Mouse (Mus musculus) thymus, postnatal 10 days (tissue): ENCODE measurements around the gene Gss.

Experiments
- DNase-seq, 2 experiments: peaks; one replicate each; pipeline ENCODE4 v3.0.0; 2021; ENCODE audit warnings: low spot score in 2 of 2

The Gss gene

DNA sequence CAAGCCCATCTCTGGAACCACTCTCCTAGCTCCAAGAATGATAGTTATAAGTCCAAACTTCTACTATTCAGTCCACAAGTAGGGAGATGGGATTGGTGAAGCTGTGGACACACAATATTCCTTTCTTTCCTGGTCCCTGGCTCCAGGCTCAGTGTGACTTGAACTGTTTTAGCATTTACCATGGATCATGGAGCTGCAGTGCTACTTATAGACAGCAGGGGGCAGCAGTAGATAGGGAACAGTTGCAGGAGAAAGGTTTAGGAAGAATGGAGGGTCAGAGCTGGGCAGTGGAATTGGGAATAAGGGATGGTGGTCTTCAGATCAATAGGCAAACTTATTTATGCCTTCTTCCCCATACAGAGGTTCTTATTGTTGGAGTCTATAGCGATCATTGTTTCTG, 76.7 kb downstream of the Gss start:
- DNase-seq = peak; percentile 40 to 69

DNA sequence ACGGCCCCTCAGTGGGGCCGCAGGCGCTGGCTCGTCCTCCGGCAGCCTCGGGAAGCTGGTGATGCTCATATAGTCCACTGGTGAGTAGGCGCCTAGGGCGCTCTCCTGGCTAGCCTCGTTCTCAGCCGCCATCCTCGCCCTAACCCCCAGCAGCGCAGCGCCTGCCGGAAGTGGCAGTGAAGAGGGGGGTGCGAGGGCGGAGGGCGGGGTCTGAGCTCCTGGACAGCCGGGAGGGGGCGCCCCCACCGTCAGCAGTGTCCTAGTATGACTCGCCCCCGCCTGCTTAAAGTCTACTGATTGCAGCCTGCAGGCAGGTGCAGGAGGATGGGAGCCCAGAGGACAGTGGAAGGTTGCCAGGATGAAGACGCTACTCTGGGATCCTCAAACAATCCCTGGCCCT, 77.9 kb downstream of the Gss start:
- peak; percentile 86 to 94 for DNase-seq

DNA sequence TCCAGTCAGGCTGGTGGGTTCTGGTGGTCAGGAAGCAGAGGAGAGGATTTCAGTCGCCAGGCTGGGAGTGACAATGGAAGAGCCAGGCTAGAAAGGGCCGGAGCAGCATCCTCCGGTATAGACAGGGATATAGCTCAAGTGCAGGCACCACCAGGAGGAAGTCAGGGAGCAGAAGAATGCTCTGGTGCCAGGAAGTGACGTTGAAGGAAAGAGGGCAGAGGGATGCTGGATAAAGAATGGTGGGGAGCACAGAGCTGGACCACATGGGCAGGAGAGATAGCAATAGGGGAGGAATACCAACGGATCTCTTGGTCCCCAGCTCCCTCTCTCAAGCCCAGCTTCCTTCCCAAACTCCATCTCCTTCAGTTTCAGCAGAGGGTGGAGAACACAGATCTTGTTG, 79.1 kb downstream of the Gss start:
- no peak for DNase-seq
